Mouse (Mus musculus): ENCODE results near the gene Hebp1. TPM values are rescaled to one million over a fixed set of nuclear protein-coding genes. Genes with fewer than 3 reads are reported as not detected.

The Hebp1 gene
- polyA plus RNA-seq, 1 experiment: not detected

DNA sequence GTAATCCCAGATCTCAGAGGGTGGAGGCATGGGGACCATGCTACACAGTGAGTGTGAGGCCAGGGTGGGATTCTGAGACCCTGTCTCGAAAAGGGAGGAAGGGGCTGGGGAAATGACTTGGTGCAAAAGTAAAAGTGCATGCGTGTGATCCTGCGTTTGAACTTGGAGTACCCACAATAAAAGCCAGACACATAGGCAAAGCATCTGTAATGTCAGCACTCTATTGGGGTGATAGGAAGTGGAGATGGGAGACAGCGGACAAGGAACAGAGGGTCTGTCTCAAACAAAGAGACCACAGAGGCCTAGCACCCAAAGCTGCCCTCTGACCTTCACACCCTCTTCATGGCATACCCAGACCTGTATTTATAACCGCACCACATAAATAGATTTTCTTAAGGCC lies 51.8 kb downstream of the Hebp1 start:
- 93% methylated on average over 5 of the region's 5 CpGs for WGBS
- Histone ChIP-seq H3K27ac (ENCODE audit: insufficient read depth, low read depth, low read length) (no peak overlapping the region), H3K4me1 (ENCODE audit: control insufficient read depth, insufficient read depth, low read length) (peaks cover 4% of the 10 kb centered on the region), H3K4me3 (ENCODE audit: insufficient read depth, low read depth, low read length) (no peak overlapping the region)
- TF ChIP-seq POLR2A (IDR thresholded peaks at IDR 0.05; ENCODE audit: insufficient read depth, low read depth, low read length): no peak
- no peak for TF ChIP-seq CTCF (IDR thresholded peaks at IDR 0.05; ENCODE audit: insufficient read depth, low read depth, low read length)

DNA sequence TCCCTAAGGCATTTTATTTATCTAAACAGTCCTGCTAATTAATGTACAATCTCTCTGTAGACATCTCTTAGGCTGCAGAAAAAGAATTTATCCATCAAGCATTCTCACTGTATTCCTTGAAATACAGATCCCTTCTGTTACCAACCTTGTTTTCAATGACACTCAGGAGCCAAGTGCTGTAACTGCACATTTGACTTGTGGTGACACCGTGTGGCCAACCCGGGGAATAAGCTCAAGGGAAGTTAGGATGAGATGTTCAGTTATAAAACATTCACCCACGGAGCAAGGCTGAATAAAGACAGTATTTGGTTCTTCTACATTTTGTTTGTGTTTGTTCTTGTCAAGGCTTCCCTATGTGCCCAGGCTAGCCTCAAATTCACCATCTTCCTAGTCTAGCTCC lies 53.3 kb downstream of the Hebp1 start:
- H3K27ac ChIP-seq (ENCODE audit: insufficient read depth, low read depth, low read length): no peak overlapping the region
- H3K4me1 ChIP-seq (ENCODE audit: control insufficient read depth, insufficient read depth, low read length): peaks cover 8% of the 10 kb centered on the region
- no peak for TF ChIP-seq CTCF (IDR thresholded peaks at IDR 0.05; ENCODE audit: insufficient read depth, low read depth, low read length)
- no peak for TF ChIP-seq POLR2A (IDR thresholded peaks at IDR 0.05; ENCODE audit: insufficient read depth, low read depth, low read length)
- no peak overlapping the region for H3K4me3 ChIP-seq (ENCODE audit: insufficient read depth, low read depth, low read length)
- WGBS: 0% methylated on average over 3 of the region's 3 CpGs

DNA sequence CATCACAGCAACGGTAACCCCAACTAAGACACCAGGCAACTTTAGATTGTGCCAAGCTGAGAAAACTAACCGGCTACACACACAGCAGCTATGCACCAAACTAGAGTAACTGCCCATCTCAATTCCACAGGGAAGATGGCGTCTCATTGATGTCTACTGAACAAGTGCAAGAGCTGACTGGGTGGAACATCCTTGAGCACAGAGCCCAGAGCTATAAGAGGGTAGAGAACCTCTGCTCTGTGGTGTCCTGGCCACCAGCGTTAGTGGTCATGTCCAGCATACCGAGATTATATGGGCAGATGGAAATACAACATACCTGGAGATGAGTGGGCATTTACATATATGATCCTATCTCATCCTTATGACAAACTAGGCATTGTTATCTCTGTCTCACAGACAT lies 54.7 kb downstream of the Hebp1 start:
- no peak overlapping the region for H3K27ac ChIP-seq (ENCODE audit: insufficient read depth, low read depth, low read length)
- peaks cover 14% of the 10 kb centered on the region for H3K4me1 ChIP-seq (ENCODE audit: control insufficient read depth, insufficient read depth, low read length)
- TF ChIP-seq POLR2A (IDR thresholded peaks at IDR 0.05; ENCODE audit: insufficient read depth, low read depth, low read length) (no peak), CTCF (IDR thresholded peaks at IDR 0.05; ENCODE audit: insufficient read depth, low read depth, low read length) (no peak)
- no peak overlapping the region for H3K4me3 ChIP-seq (ENCODE audit: insufficient read depth, low read depth, low read length)
- 91% methylated on average over 5 of the region's 5 CpGs for WGBS

DNA sequence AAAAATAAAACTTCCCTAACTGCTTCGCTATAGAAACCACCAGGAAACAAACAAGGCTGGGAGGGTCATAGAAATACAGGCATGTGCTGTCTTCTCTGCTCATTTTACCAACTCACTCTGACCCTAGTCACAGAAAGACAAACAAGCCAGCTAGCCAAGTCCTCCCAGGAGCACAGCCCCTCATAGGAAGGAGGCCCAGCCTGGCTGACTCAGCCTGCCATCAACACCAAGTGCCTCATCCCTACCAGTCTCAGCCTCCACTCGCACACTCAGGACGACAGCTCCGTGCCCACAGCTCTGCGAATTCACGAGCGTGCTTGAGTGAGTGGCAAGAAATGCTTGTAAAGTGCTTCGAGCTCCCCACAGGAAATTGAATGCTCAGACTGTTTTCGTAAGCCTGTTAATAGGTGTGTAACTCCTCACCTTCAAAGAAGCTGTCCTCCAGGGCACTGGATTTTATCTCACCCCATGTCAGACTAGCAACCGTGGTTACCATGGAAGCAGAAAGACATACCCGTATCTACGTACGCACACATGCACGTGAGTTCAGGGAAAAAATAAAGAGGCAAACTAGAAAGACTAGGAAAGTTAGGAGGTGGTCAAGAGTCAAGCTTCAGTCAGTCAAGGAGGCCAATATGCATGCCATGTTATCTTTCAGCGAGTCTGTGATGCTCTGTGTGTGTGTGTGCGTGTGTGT lies 56.2 kb downstream of the Hebp1 start:
- peaks cover 15% of the 10 kb centered on the region for H3K4me1 ChIP-seq (ENCODE audit: control insufficient read depth, insufficient read depth, low read length)
- H3K27ac ChIP-seq (ENCODE audit: insufficient read depth, low read depth, low read length): no peak overlapping the region
- TF ChIP-seq CTCF (IDR thresholded peaks at IDR 0.05; ENCODE audit: insufficient read depth, low read depth, low read length) (no peak), POLR2A (IDR thresholded peaks at IDR 0.05; ENCODE audit: insufficient read depth, low read depth, low read length) (no peak)
- WGBS: 52% methylated on average over 16 of the region's 16 CpGs
- no peak overlapping the region for H3K4me3 ChIP-seq (ENCODE audit: insufficient read depth, low read depth, low read length)

DNA sequence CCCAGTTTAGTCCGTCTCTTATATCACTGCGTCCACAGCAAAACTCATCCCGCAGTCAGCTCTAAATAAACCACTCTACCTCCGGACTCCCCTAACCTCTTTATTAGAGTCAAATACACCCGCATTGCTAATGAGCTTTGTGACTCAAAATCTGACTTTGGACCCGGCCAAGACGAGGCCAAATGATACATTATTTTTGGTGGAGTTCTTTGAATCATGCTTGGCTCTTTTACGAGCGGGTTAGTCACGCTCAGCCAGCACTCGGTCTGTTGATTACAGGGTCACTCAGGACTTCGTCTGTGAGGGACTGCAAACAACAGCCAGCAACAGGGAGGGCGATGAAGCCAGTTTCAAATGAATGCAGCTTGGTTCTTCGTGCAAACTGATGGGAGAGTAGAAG lies 59.1 kb downstream of the Hebp1 start:
- TF ChIP-seq POLR2A (IDR thresholded peaks at IDR 0.05; ENCODE audit: insufficient read depth, low read depth, low read length): no peak
- no peak for TF ChIP-seq CTCF (IDR thresholded peaks at IDR 0.05; ENCODE audit: insufficient read depth, low read depth, low read length)
- Histone ChIP-seq H3K27ac (ENCODE audit: insufficient read depth, low read depth, low read length) (no peak overlapping the region), H3K4me1 (ENCODE audit: control insufficient read depth, insufficient read depth, low read length) (peaks cover 19% of the 10 kb centered on the region), H3K4me3 (ENCODE audit: insufficient read depth, low read depth, low read length) (no peak overlapping the region)
- WGBS: 49% methylated on average over 14 of the region's 14 CpGs

DNA sequence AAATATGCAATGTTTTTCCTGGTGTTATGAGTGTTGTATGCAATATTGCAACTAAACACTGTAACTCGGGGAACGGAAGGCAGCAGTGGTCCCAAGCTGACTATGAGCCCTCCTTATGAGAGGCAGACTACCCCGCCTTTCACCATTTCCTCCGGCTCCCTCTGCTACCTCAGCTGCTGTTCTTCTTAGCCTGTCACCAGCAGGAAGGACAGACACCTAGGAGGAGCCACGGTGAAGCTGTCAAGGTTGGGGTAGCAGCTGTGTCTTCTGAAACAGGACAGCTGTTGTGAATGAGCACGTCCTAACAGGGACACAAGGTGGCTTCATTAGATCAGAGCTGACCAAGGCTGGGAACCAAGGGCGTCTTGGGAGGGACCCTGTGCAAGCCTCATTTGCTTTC lies 59.6 kb downstream of the Hebp1 start:
- no peak overlapping the region for H3K27ac ChIP-seq (ENCODE audit: insufficient read depth, low read depth, low read length)
- no peak overlapping the region for H3K4me3 ChIP-seq (ENCODE audit: insufficient read depth, low read depth, low read length)
- no peak for TF ChIP-seq POLR2A (IDR thresholded peaks at IDR 0.05; ENCODE audit: insufficient read depth, low read depth, low read length)
- TF ChIP-seq CTCF (IDR thresholded peaks at IDR 0.05; ENCODE audit: insufficient read depth, low read depth, low read length): no peak
- H3K4me1 ChIP-seq (ENCODE audit: control insufficient read depth, insufficient read depth, low read length): peaks cover 22% of the 10 kb centered on the region
- WGBS: 90% methylated on average over 7 of the region's 7 CpGs

DNA sequence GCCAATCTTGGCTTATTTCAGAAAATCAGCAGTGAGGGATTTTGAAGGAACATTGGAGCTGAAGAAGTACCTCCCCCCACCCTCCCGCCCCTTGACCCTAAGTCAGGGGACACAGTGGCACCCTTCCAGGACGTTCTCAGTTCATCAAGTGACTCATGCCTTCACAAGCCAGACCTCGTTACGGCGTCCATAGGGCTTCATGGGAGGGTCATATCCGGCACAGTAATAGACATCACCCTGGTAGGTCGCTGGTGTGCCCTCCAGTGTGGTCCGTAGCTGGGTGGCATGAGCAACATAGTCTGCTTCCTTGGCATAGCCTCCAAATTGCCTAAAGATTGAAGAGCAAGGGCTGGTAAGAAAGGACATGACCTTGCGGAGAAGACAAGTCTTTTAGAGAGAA lies 60.1 kb downstream of the Hebp1 start:
- 78% methylated on average over 9 of the region's 9 CpGs for WGBS
- no peak for TF ChIP-seq CTCF (IDR thresholded peaks at IDR 0.05; ENCODE audit: insufficient read depth, low read depth, low read length)
- no peak for TF ChIP-seq POLR2A (IDR thresholded peaks at IDR 0.05; ENCODE audit: insufficient read depth, low read depth, low read length)
- Histone ChIP-seq H3K4me1 (ENCODE audit: control insufficient read depth, insufficient read depth, low read length) (peaks cover 24% of the 10 kb centered on the region), H3K4me3 (ENCODE audit: insufficient read depth, low read depth, low read length) (no peak overlapping the region), H3K27ac (ENCODE audit: insufficient read depth, low read depth, low read length) (no peak overlapping the region)

DNA sequence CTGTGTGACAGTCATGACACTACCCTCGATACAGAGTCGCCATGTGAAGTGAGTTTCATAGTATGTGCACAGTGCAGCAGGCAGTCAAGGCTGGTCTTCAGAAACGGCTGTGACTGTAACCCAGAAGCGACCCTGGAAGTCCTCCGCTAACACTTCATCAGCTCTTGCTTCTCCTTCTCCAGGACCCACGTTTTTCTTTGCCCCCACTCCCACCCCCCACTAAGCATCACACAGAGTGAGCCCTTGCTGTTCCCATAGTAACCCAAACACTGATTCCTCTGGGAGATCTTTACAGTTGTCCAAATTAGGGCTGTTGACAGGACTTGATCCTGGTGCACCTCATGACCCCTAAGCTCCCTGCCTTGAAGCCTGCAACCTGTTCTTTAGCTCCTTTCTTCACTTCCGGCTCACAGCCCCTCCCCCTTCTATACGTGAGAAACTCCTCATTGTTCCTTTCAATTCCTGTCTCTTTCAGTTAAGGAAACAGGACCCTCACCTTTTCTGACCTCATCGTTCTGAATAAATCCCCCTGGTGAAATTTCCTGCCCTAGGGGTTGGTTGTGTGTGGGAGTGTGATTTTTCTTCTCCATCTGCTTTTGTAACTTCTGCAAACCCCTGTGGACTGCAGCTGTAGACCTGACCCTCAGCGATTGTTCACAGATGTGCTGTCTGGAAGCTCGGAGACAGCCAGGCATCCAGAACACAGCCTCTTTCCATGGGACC lies 61.2 kb downstream of the Hebp1 start:
- no peak for TF ChIP-seq CTCF (IDR thresholded peaks at IDR 0.05; ENCODE audit: insufficient read depth, low read depth, low read length)
- no peak for TF ChIP-seq POLR2A (IDR thresholded peaks at IDR 0.05; ENCODE audit: insufficient read depth, low read depth, low read length)
- 47% methylated on average over 11 of the region's 11 CpGs for WGBS
- peaks cover 23% of the 10 kb centered on the region for H3K4me1 ChIP-seq (ENCODE audit: control insufficient read depth, insufficient read depth, low read length)
- H3K27ac ChIP-seq (ENCODE audit: insufficient read depth, low read depth, low read length): no peak overlapping the region
- no peak overlapping the region for H3K4me3 ChIP-seq (ENCODE audit: insufficient read depth, low read depth, low read length)

DNA sequence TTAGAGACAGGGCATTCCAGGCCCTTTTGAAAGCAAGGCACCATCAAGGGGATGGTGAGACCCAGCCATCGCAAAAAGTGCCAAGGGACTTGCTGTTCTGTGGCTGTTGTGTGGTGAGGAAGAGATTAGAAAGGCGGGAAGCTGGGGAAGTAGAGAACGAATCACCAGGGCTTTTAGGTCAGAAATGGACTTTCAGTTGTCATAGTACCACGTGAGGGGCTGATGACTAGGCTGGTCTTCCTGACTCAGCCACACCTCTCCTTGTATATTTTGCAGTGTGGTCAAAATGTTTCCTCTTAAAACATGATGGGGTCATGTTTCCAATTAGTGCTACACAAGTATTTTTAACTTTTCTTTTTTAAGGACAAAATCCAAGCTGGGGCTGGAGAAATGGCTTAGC lies 62.1 kb downstream of the Hebp1 start:
- 88% methylated on average over 4 of the region's 4 CpGs for whole genome bisulfite sequencing
- TF ChIP-seq CTCF (IDR thresholded peaks at IDR 0.05; ENCODE audit: insufficient read depth, low read depth, low read length) (no peak), POLR2A (IDR thresholded peaks at IDR 0.05; ENCODE audit: insufficient read depth, low read depth, low read length) (no peak)
- Histone ChIP-seq H3K4me3 (ENCODE audit: insufficient read depth, low read depth, low read length) (no peak overlapping the region), H3K27ac (ENCODE audit: insufficient read depth, low read depth, low read length) (no peak overlapping the region), H3K4me1 (ENCODE audit: control insufficient read depth, insufficient read depth, low read length) (peaks cover 17% of the 10 kb centered on the region)
